Mouse (Mus musculus): Measurements from ENCODE around the gene Cd6.

DNA sequence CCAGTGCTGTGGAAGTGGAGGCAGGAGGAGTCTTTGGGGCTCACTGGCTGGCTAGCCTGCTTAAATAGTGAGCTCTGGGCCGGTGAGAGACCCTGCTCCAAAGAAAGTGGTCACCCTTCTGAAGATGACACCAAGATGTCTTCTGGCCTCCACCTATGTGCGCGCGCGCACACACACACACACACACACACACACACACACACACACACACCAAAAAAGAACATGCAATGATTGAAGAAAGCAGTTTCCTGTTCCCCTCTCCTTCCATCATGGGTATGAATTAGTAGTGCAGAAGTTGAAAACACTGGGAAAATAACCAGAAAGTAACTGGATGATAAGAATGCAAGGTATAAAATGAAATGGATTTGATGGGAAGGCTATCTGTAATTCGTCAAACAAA is 55.7 kb downstream of the Cd6 start:
- TF ChIP-seq CTCF (IDR thresholded peaks at IDR 0.05; ENCODE audit: low read depth), result no peak
- no peak for TF ChIP-seq EP300 (IDR thresholded peaks at IDR 0.05; ENCODE audit: low read depth)
